Mouse (Mus musculus) spleen, adult 2 months (tissue): ENCODE data around the gene Fry.

Source experiments
- CTCF ChIP-seq: fragments of 200-500 bp; IDR thresholded peaks from 2 replicates; pipeline ENCODE4 v1.5.1; 2011; ENCODE audit warnings: mild to moderate bottlenecking, inconsistent platforms; ENCODE audit not compliant: insufficient read depth, insufficient read length, insufficient replicate concordance; ENCODE audit errors: extremely low read depth
- POLR2A ChIP-seq: fragments of 200-500 bp; IDR thresholded peaks from 2 replicates; pipeline ENCODE4 v1.6.1; 2011; ENCODE audit warnings: low read depth, low read length, inconsistent platforms

GRCm38 (mm10) chr5:150207596-150207995, 89.2 kb downstream of the Fry start:
- TF ChIP-seq CTCF (no peak), POLR2A (no peak)
